Mouse (Mus musculus) kidney, embryonic 15.5 days (tissue): ENCODE data around the gene Rhobtb3. TPM values are rescaled to one million over a fixed set of nuclear protein-coding genes. Genes with fewer than 3 reads are reported as not detected.
"Not testable (repeated sequence)": the region's sequence is repeated elsewhere in the genome, so short reads cannot be mapped to it uniquely, and the experiment has no call there.

Experiments used
- ATAC-seq: fragments of 200-750 bp; cut with Nextera tagmentation; replicated peaks from 2 replicates; pipeline ENCODE4 v1.8.0; 2017; ENCODE audit warnings: moderate TSS enrichment; ENCODE audit not compliant: low FRiP score
- H3K27ac ChIP-seq: fragments of 300-500 bp; sonication (generic); 2 replicates; pipeline ENCODE4 v1.5.1; 2015; ENCODE audit warnings: mild to moderate bottlenecking, inconsistent platforms
- H3K27me3 ChIP-seq: fragments of 300-500 bp; sonication (generic); 2 replicates; pipeline ENCODE4 v1.6.1; 2015; ENCODE audit warnings: inconsistent platforms
- H3K36me3 ChIP-seq: fragments of 300-500 bp; sonication (generic); 2 replicates; pipeline ENCODE4 v1.6.1; 2015; ENCODE audit warnings: inconsistent platforms
- H3K4me1 ChIP-seq: fragments of 300-500 bp; sonication (generic); 2 replicates; pipeline ENCODE4 v1.6.1; 2015; ENCODE audit warnings: inconsistent platforms
- H3K4me2 ChIP-seq: fragments of 300-500 bp; sonication (generic); 2 replicates; pipeline ENCODE4 v1.6.1; 2015; ENCODE audit warnings: moderate library complexity, mild to moderate bottlenecking, inconsistent platforms
- H3K4me3 ChIP-seq: fragments of 300-500 bp; sonication (generic); replicated peaks from 2 replicates; pipeline ENCODE4 v1.5.1; 2015; ENCODE audit warnings: mild to moderate bottlenecking, inconsistent platforms
- H3K9ac ChIP-seq: fragments of 300-500 bp; sonication (generic); 2 replicates; pipeline ENCODE4 v1.6.1; 2015; ENCODE audit warnings: mild to moderate bottlenecking, inconsistent platforms
- H3K9me3 ChIP-seq: fragments of 300-500 bp; sonication (generic); replicated peaks from 2 replicates; pipeline ENCODE4 v1.6.1; 2016; ENCODE audit warnings: inconsistent platforms
- WGBS: fragments of 180-500 bp; shearing (Covaris S2); methylation state at CpG from one replicate; pipeline ENCODE4 v1.1.7; 2015; ENCODE audit warnings: mixed read lengths; 5-methylcytosine and 5-hydroxymethylcytosine counted together
- polyA plus RNA-seq: library from polyadenylated mRNA; unstranded; fragments of >200 nt; fragmentation: Nextera tagmentation; extraction: Ambion mirVana; gene quantifications from 2 replicates; pipeline ENCODE4 v1.2.1, GENCODE M21; 2015

Rhobtb3 gene
- polyA plus RNA-seq, 1 experiment from 2014 or later, result 37.5 TPM

DNA sequence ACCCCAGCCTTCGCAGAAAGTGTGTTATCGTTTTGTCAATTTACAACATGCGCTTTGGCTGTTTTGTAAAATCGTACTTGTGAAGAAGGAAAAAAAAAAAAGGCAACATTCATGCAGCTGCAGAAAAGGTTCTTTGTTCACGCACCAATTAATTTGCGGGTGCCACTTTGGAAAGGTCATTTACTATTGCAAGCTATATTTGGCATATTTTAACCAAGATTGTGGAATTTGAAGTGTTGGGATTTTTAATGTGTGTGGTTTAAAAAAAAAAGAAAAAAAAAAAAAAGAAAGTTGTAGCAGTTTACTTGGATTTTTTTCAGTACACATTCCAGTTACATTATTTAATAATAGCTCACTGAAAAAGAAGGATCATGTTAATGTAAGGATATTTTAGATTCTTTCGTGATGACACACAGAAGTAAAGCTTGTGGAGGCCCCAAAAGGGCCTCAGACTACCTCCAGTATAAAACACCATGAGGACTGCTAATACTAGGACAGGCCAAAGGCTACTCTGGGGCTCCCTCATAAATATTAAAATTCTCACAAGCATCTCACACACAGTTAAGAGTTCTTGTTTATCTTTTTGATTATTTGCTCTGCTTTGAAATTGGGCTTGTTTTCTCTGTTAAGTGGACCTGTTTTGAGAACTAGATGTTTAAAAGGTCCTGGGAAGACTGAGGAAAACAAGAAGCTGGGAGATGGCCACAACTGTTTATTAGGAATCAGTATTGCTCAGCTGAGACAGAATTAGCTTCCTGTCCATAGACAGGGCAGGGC is 507 bp upstream of the Rhobtb3 start:
- peak overlapping the region; percentile 71 for H3K4me2 ChIP-seq
- peak overlapping the region; percentile 88 for H3K4me3 ChIP-seq
- peaks cover 13% of the 10 kb centered on the region for H3K4me1 ChIP-seq
- H3K27ac ChIP-seq, result peak overlapping the region; percentile 99
- H3K27me3 ChIP-seq, result no peaks in the 10 kb centered on the region
- no peaks in the 10 kb centered on the region for H3K9me3 ChIP-seq
- WGBS, result 5% methylated on average over 7 of the region's 7 CpGs
- H3K9ac ChIP-seq, result peak overlapping the region; percentile 94
- H3K36me3 ChIP-seq, result peaks cover 6% of the 10 kb centered on the region; the same call in 1 of the 2 replicates
- ATAC-seq, result no peak

DNA sequence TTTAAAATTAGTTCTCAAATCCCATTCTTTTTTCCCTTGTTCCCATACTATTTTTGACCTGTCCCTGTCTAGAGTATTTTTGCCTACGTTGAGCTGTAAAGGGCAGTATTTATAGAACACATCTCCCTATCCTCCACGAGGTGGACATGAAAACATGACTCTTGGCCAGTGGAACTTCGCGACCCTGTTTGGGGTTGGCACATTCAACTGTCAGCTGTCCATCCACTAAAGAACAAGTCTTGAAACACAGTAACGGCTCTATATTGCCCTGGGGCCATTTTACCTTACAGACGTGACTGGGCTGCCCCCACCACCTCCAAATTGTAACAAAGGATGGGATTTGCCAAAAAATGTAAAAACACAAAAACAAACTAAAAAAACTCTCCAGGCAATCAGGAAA is 994 bp downstream of the Rhobtb3 start:
- Histone ChIP-seq H3K4me3 (peak overlapping the region; percentile 88), H3K9me3 (no peaks in the 10 kb centered on the region), H3K4me1 (peaks cover 13% of the 10 kb centered on the region), H3K27me3 (no peaks in the 10 kb centered on the region), H3K27ac (peak overlapping the region; percentile 99), H3K4me2 (peak overlapping the region; percentile 71), H3K9ac (peak overlapping the region; percentile 94), H3K36me3 (peaks cover 21% of the 10 kb centered on the region)
- WGBS, result 0% methylated on average over 6 of the region's 6 CpGs
- peak; percentile 19; the same call in 1 of the 2 replicates for ATAC-seq

DNA sequence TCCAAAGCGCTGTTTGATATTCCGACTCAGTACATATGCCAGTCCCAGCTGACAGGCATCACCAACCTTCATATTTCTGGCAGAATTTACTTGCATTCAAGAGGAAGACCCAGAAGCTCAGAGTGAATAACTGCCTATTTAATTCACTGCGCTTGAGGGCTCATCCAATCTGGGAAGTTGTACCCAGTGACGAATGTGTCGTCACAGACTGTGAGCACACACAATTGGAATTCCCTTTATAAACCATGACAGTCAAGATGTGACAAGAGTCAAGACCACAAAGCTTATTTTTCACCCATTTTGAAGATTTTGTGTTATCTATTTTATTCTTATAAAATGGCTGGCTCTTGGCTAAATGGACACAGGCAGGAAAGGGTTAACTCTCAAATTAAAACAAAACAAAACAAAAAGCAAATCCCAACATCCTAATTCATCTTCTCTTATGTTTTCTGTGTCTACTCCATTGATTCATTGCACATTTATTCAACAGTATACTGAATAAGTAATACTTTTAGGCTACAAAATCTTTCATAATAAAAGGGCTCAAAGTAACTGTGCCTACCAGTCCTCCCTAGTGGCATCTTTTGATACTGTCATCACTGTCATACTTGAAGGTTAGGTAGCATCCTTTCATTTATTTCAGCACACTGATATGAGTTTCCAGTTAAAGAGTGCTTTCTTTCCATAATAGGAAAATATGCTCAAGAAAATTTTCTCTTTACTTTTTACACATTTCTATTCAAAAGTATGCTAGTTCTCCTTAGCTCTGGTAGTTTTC is 2.0 kb downstream of the Rhobtb3 start:
- peak overlapping the region; percentile 23 for H3K4me3 ChIP-seq
- peaks cover 26% of the 10 kb centered on the region for H3K36me3 ChIP-seq
- no peak for ATAC-seq
- WGBS, result 77% methylated on average over 5 of the region's 5 CpGs
- peak overlapping the region; percentile 44 for H3K4me2 ChIP-seq
- 0 out of 2 replicates have a peak overlapping the region, but pooled peaks have one; percentile 6 for H3K27ac ChIP-seq
- H3K9ac ChIP-seq, result no peak overlapping the region
- H3K4me1 ChIP-seq, result peaks cover 13% of the 10 kb centered on the region
- H3K9me3 ChIP-seq, result no peaks in the 10 kb centered on the region
- H3K27me3 ChIP-seq, result no peaks in the 10 kb centered on the region

DNA sequence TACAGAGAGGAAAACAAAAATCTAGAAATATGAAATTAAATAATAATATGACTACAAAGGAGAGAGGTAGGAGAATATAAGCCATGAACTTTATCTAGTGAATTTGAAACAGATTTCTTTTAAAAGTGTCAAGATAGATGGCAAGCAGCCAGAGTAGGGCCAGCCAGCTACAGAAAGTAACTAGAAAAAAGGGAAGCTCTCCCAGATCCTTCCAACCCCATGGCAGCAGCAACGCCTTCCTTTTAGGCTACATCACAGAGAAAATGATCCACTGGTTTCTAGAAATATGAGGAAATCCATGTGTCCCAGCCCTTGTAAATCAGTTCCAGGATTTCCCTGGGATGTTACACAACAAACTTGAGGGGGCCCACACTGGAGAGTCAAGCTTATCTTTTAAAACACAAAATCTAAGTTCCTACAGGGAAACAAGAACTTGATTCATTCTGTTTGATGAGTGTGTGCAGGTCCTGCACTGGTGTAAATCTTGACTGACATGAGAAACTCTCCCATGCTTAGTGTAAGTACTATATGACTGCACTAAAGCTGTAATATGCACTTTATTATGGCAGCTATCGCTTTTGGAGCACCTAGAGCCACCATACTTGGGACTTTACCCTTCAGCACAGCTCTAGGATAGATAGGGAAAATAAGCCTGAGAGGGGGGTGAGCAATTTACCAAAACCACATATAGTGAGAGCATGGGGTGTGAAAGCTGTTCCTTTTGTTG is 2.8 kb downstream of the Rhobtb3 start:
- peak overlapping the region; percentile 44 for H3K4me2 ChIP-seq
- H3K27ac ChIP-seq, result 0 out of 2 replicates have a peak overlapping the region, but pooled peaks have one; percentile 6
- H3K36me3 ChIP-seq, result peaks cover 26% of the 10 kb centered on the region
- peaks cover 13% of the 10 kb centered on the region for H3K4me1 ChIP-seq
- H3K9me3 ChIP-seq, result no peaks in the 10 kb centered on the region
- no peaks in the 10 kb centered on the region for H3K27me3 ChIP-seq
- H3K4me3 ChIP-seq, result peak overlapping the region; percentile 23
- WGBS, result 60% methylated on average over 2 of the region's 2 CpGs
- no peak overlapping the region for H3K9ac ChIP-seq
- no peak for ATAC-seq

DNA sequence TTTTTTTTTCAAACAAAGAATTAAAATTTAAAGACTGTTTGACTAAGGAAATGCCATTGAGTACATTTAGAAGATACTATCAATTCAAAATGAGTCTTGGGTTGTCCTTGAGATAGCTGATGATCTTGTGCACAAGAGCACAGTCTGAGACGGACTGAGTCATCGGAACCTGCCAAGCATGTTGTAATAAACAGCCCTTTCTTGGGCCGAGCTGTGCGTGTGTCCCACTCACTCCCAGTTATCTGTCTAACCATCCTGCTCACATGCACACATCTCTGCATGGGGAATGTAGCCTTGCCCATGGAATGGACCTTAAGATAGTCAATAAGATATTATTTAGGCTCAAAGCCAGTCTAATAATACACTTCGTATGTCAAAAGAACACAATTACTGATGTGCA is 4.9 kb downstream of the Rhobtb3 start:
- Histone ChIP-seq H3K4me1 (peaks cover 8% of the 10 kb centered on the region), H3K27ac (no peak overlapping the region), H3K27me3 (no peaks in the 10 kb centered on the region), H3K36me3 (peaks cover 26% of the 10 kb centered on the region), H3K9ac (no peak overlapping the region), H3K4me2 (no peak overlapping the region), H3K4me3 (no peak overlapping the region), H3K9me3 (no peaks in the 10 kb centered on the region)
- WGBS, result 88% methylated on average over 5 of the region's 5 CpGs
- ATAC-seq, result no peak

DNA sequence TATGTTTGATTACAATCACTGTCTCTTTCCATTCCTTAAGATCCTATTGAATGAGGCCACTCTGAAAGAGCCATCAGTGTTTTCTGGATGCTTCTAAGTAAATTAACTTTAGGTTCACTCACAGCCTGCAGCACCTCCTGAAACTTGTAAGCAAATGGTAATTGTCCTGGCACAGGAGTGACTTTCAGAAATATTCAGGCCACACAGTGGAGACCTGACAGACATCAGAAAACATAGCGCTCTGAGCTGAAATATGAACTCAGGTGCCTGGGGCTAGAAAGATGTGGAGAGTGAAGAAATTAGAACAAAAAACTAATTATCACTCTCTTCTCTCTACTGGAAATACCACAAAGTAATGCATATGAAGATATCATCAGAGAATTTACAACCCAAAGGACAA is 10.4 kb downstream of the Rhobtb3 start:
- Histone ChIP-seq H3K4me2 (no peak overlapping the region), H3K4me1 (peaks cover 18% of the 10 kb centered on the region), H3K27ac (no peak overlapping the region), H3K4me3 (no peak overlapping the region), H3K9me3 (no peaks in the 10 kb centered on the region), H3K36me3 (peaks cover 43% of the 10 kb centered on the region), H3K27me3 (no peaks in the 10 kb centered on the region), H3K9ac (no peak overlapping the region)
- 86% methylated on average over 1 of the region's 1 CpGs for WGBS
- ATAC-seq, result no peak

DNA sequence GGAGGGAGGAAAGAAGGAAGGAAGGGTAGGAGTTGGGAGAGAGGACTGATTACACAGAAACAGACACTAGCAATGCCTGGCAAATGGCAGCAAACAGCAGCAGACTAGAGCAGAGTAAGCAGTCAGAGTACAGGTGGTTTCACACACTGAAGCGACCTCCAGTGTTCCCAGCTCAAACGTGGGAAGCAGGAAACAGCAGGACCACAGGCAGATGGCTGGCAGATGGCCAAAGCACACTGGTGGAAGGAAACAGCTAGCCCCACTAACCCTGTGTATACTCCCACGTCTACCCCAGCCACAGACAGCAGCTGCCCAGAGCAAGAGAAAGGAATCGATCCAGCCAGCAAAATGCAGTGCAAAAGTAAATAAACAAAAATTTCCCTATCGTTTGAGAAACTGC is 12.7 kb downstream of the Rhobtb3 start:
- no peak overlapping the region for H3K9ac ChIP-seq
- H3K27ac ChIP-seq, result peak overlapping the region; percentile 76
- no peaks in the 10 kb centered on the region for H3K27me3 ChIP-seq
- H3K9me3 ChIP-seq, result no peaks in the 10 kb centered on the region
- no peak overlapping the region for H3K4me3 ChIP-seq
- WGBS, result 6% methylated on average over 5 of the region's 5 CpGs
- ATAC-seq, result peak; percentile 96
- no peak overlapping the region for H3K4me2 ChIP-seq
- peaks cover 34% of the 10 kb centered on the region for H3K36me3 ChIP-seq
- H3K4me1 ChIP-seq, result peaks cover 18% of the 10 kb centered on the region

DNA sequence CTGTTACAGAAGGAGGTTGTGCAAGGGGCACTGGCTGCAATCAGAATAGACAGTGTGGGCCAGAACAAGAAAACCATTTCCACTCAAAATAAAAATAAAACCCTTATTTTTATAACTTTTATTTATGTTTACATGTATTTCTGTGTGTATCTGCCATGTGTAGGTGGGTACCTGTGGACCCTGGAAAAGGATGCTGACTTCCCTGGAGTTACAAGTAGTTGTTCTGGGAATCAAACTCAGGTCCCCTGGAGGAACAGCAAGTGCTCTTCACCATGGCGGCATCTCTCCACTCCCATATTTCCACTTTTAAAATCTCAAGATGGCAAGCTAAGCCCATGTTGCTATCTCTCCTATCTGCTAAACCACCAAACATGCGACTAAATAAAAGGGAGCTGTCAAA is 13.1 kb downstream of the Rhobtb3 start:
- Histone ChIP-seq H3K9me3 (no peaks in the 10 kb centered on the region), H3K4me2 (no peak overlapping the region), H3K36me3 (peaks cover 34% of the 10 kb centered on the region), H3K4me1 (peaks cover 18% of the 10 kb centered on the region), H3K27me3 (no peaks in the 10 kb centered on the region), H3K9ac (no peak overlapping the region), H3K4me3 (no peak overlapping the region), H3K27ac (peak overlapping the region; percentile 76)
- 58% methylated on average over 2 of the region's 2 CpGs for WGBS
- ATAC-seq, result 0 out of 2 replicates have a peak, but pooled peaks have one; percentile 13

DNA sequence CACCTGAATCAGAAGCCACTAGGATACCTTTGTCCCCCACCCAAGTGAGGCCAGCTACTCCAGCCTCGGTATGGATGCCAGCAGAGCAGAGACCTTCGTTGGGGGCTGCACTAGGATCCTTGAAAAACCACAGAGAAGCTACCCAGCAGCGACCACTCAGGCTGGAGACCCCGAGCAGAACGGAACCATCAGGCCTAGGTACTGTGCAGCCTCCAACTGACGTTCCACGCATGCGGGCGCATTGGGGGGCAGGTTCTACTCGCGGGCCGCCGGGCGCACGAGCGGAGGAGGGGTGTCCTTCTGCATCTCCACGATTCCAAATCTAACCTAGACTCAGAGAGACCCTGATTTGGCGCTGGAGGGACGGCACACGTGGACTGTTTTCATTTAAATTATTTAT is 13.7 kb downstream of the Rhobtb3 start:
- Histone ChIP-seq H3K4me2 (no peak overlapping the region), H3K4me1 (peaks cover 18% of the 10 kb centered on the region), H3K4me3 (no peak overlapping the region), H3K9me3 (no peaks in the 10 kb centered on the region), H3K9ac (no peak overlapping the region), H3K27me3 (no peaks in the 10 kb centered on the region), H3K36me3 (peaks cover 34% of the 10 kb centered on the region), H3K27ac (no peak overlapping the region)
- 91% methylated on average over 20 of the region's 20 CpGs for WGBS
- ATAC-seq, result no peak

DNA sequence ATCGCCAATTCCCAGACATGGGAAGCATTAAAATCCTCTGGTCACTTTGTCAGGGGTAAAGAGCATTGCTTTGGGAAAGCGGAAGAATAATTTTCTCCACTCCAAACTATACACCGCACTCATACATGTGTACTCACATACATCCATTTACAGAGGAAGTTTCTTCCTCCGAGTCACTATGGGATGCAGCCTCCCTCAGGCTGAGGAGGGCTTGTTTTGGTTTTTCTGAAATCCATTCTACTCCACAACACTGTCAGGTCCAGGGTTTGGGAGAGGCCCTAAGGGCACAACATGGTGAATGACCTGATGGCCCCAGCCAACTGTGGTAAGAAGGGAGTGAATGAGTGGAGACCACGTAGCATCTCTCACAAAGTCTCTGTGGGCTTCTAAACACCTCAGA is 14.7 kb downstream of the Rhobtb3 start:
- H3K36me3 ChIP-seq, result peaks cover 34% of the 10 kb centered on the region
- H3K27me3 ChIP-seq, H3K9ac ChIP-seq, H3K9me3 ChIP-seq, H3K4me3 ChIP-seq, ATAC-seq, H3K4me2 ChIP-seq, H3K27ac ChIP-seq: not testable (repeated sequence)
- H3K4me1 ChIP-seq, result peaks cover 18% of the 10 kb centered on the region
- 93% methylated on average over 5 of the region's 5 CpGs for WGBS

DNA sequence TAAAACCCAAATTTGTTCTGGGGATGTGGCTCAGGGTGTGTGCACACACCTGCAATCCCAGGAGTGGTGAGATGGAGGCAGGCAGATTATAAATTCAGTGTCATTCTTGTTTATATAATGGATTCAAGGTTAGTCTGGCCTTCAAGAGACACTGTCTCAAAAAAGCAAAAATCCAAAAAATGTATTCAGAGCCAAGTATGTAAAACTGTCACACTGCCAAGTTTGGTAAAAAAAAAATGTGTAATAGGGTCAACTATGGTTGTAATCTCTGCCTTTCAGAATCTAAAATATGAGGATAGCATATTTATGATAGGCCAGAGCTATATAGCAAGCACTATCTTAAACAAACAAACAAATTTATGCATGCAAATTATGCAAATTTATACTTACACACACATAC is 15.8 kb downstream of the Rhobtb3 start:
- Histone ChIP-seq H3K9ac (no peak overlapping the region), H3K27ac (no peak overlapping the region)
- ATAC-seq, result no peak

DNA sequence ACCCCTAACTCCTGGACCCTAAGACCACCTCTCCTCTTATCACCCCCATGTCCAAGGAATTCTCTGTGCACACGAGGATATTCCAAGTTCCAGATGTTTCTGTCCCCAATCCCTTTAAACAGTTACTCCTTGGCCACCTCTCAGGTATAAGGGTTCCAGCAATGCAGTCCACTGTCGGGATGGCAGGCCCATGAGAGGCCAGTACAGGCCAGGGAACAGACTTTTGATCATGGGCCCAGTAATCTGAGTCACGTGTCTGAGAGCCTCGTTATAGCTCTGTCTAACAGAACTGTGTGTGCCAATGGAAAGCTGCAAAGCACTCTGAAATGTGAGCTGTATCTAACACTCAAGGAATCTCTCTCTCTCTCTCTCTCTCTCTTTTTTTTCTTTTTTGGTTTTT is 29.6 kb downstream of the Rhobtb3 start:
- ATAC-seq, result no peak
- no peak overlapping the region for H3K9ac ChIP-seq
- H3K4me1 ChIP-seq, result no peaks in the 10 kb centered on the region
- H3K9me3 ChIP-seq, result no peaks in the 10 kb centered on the region
- no peak overlapping the region for H3K4me3 ChIP-seq
- H3K4me2 ChIP-seq, result no peak overlapping the region
- peaks cover 73% of the 10 kb centered on the region for H3K36me3 ChIP-seq
- H3K27me3 ChIP-seq, result no peaks in the 10 kb centered on the region
- H3K27ac ChIP-seq, result no peak overlapping the region
- 63% methylated on average over 4 of the region's 4 CpGs for WGBS

More for the DNA sequence above, 15.8 kb downstream of the Rhobtb3 start:
- no peak overlapping the region for H3K4me2 ChIP-seq
- no peak overlapping the region for H3K4me3 ChIP-seq
- H3K4me1 ChIP-seq, result peaks cover 18% of the 10 kb centered on the region
- no peaks in the 10 kb centered on the region for H3K27me3 ChIP-seq
- H3K36me3 ChIP-seq, result peaks cover 30% of the 10 kb centered on the region
- H3K9me3 ChIP-seq, result no peaks in the 10 kb centered on the region
